Mouse (Mus musculus) forebrain, embryonic 14.5 days (tissue): ENCODE results near the gene Dner. TPM values are rescaled to one million over a fixed set of nuclear protein-coding genes. Genes with fewer than 3 reads are reported as not detected.

ENCODE experiments used
- ATAC-seq: fragments of 200-750 bp; cut with Nextera tagmentation; 2 replicates; pipeline ENCODE4 v1.8.0; 2017; ENCODE audit warnings: mild to moderate bottlenecking, moderate library complexity
- DNase-seq: peaks from one replicate; pipeline ENCODE4 v3.0.0-alpha.2; 2015; ENCODE audit warnings: low spot score
- H3K27ac ChIP-seq: fragments of 300-500 bp; sonication (generic); 2 replicates; pipeline ENCODE4 v1.5.1; 2014; ENCODE audit warnings: low read depth, mild to moderate bottlenecking, control low read depth, low read length, moderate library complexity
- H3K27me3 ChIP-seq: fragments of 300-500 bp; sonication (generic); replicated peaks from 2 replicates; pipeline ENCODE4 v1.6.1; 2014; ENCODE audit warnings: low read length, control low read depth, mixed read lengths; ENCODE audit not compliant: control insufficient read depth, insufficient read depth
- H3K36me3 ChIP-seq: fragments of 300-500 bp; sonication (generic); 2 replicates; pipeline ENCODE4 v1.6.1; 2014; ENCODE audit warnings: low read length, control low read depth; ENCODE audit not compliant: control insufficient read depth, insufficient read depth
- H3K4me1 ChIP-seq: fragments of 300-500 bp; sonication (generic); 2 replicates; pipeline ENCODE4 v1.6.1; 2014; ENCODE audit warnings: antibody characterized with exemption, low read length, control low read depth; ENCODE audit not compliant: control insufficient read depth, insufficient read depth
- H3K4me2 ChIP-seq: fragments of 300-500 bp; sonication (generic); 2 replicates; pipeline ENCODE4 v1.6.1; 2014; ENCODE audit warnings: mild to moderate bottlenecking, control low read depth, low read length
- H3K4me3 ChIP-seq: fragments of 300-500 bp; sonication (generic); 2 replicates; pipeline ENCODE4 v1.5.1; 2014; ENCODE audit warnings: low read depth, low read length, control low read depth
- H3K9ac ChIP-seq: fragments of 300-500 bp; sonication (generic); 2 replicates; pipeline ENCODE4 v1.6.1; 2014; ENCODE audit warnings: mild to moderate bottlenecking, low read length, control low read depth, moderate library complexity
- H3K9me3 ChIP-seq: fragments of 300-500 bp; sonication (generic); replicated peaks from 2 replicates; pipeline ENCODE4 v1.6.1; 2016; ENCODE audit warnings: low read length, control low read depth, mixed read lengths; ENCODE audit not compliant: control insufficient read depth
- WGBS: fragments of 180-500 bp; shearing (Covaris S2); extraction: QIAGEN DNeasy Blood & Tissue Kit; methylation state at CpG from one replicate; pipeline ENCODE4 v1.1.7; 2014; 5-methylcytosine and 5-hydroxymethylcytosine counted together
- polyA plus RNA-seq: library from polyadenylated mRNA; unstranded; fragments of >200 nt; fragmentation: Nextera tagmentation; extraction: Ambion mirVana; gene quantifications from 2 replicates; pipeline ENCODE4 v1.2.1, GENCODE M21; 2014

Gene Dner
- polyA plus RNA-seq, 1 experiment from 2014 or later, result 103 TPM

GRCm38 (mm10) chr1:84366553-84366952, 329.5 kb downstream of the Dner start:
- H3K4me2 ChIP-seq, result no peak overlapping the region
- H3K36me3 ChIP-seq, result no peaks in the 10 kb centered on the region
- H3K9me3 ChIP-seq, result no peaks in the 10 kb centered on the region
- ATAC-seq (no peak), DNase-seq (no peak)
- no peak overlapping the region for H3K27ac ChIP-seq
- H3K4me3 ChIP-seq, result no peak overlapping the region
- 89% methylated on average over 3 of the region's 3 CpGs for WGBS
- H3K27me3 ChIP-seq, result no peaks in the 10 kb centered on the region
- H3K4me1 ChIP-seq, result no peaks in the 10 kb centered on the region
- H3K9ac ChIP-seq, result no peak overlapping the region

DNA sequence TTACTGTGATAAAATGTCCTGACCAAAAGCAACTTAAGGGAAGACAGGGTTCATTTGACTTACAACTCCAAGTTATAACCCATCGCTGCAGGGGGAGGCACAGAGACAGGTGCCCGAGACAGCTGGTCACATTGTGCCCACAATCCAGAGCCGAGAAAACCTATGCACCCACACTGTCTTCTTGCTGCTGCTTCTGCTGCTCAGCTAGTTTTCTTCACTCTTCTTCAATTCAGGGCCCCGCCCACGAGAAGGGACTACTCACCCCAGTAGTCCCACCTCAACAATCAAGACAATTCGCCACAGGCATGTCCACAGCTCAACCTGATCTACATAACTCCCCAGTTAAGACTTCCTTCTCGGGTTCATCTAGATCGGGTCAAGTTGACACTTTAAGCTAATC, 332.1 kb downstream of the Dner start, which contains the start of gene Pid1:
Gene Pid1 (minus strand): TSS at position 214 of the 400 bp plus-strand sequence.
- Histone ChIP-seq H3K4me2 (no peak within 1 kb of the TSS), H3K27me3 (no peaks in the 10 kb centered on the region), H3K4me1 (no peaks in the 10 kb centered on the region), H3K9me3 (no peaks in the 10 kb centered on the region), H3K9ac (no peak within 1 kb of the TSS), H3K4me3 (no peak within 1 kb of the TSS), H3K36me3 (no peaks in the 10 kb centered on the region), H3K27ac (no peak within 1 kb of the TSS)
- ATAC-seq (no peak), DNase-seq (no peak)
- WGBS, result 89% methylated on average over 8 of the region's 8 CpGs

DNA sequence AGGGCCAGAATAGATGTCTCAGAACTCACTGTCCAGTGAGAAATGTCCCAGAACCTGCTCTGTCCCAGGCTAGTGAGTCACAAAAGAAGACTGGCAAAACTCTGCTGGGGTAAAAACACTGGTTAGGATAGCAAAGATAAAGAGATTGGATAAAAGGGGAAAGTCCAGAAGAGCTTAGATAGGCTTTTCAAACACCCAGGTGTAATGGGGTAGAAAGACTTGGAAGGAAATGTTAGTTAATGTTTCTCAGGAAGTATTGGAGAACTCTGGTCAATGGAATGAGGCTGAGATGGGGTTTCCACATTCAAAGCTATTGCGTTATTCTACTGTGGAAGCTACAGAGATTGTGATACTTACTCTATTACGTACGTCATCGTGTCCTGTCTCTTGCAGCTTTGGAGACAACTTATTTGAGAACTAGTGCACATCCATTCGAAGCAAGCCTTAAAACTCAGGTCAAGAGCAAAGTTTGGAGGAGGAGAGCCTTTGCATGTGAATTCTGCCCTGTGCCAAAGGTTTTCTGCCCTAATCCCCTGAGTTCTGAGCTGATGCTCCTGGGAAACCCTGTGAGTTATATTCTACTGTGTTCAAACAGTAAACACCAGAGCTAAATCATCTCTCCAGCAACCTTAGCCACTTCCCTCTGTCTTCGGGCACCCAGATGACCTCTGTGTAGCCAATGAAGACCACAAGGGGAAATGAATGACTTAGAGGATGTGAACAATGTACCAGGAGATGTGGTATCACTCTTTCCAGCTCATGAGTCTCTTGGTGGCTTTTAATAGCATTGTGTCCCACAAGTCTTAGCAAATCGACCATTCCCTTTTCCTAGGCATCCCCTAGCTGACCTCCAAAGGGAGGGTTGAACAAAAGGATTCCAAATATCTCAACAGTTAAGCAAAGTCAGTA, 333.1 kb downstream of the Dner start:
- WGBS, result 86% methylated on average over 7 of the region's 7 CpGs
- H3K27me3 ChIP-seq, result no peaks in the 10 kb centered on the region
- no peak overlapping the region for H3K9ac ChIP-seq
- H3K4me2 ChIP-seq, result no peak overlapping the region
- H3K9me3 ChIP-seq, result no peaks in the 10 kb centered on the region
- DNase-seq (no peak), ATAC-seq (no peak)
- no peaks in the 10 kb centered on the region for H3K36me3 ChIP-seq
- no peaks in the 10 kb centered on the region for H3K4me1 ChIP-seq
- H3K4me3 ChIP-seq, result no peak overlapping the region
- no peak overlapping the region for H3K27ac ChIP-seq

- no peaks in the 10 kb centered on the region for H3K9me3 ChIP-seq
- H3K4me3 ChIP-seq, result no peak overlapping the region
- no peak overlapping the region for H3K4me2 ChIP-seq
- H3K27ac ChIP-seq, result no peak overlapping the region
- H3K36me3 ChIP-seq, result no peaks in the 10 kb centered on the region
- no peak overlapping the region for H3K9ac ChIP-seq
- WGBS, result 85% methylated on average over 1 of the region's 1 CpGs
- ATAC-seq (no peak), DNase-seq (no peak)
- H3K4me1 ChIP-seq, result no peaks in the 10 kb centered on the region
- no peaks in the 10 kb centered on the region for H3K27me3 ChIP-seq
Observed at GRCm38 (mm10) chr1:84362209-84362608, 333.8 kb downstream of the Dner start.

DNA sequence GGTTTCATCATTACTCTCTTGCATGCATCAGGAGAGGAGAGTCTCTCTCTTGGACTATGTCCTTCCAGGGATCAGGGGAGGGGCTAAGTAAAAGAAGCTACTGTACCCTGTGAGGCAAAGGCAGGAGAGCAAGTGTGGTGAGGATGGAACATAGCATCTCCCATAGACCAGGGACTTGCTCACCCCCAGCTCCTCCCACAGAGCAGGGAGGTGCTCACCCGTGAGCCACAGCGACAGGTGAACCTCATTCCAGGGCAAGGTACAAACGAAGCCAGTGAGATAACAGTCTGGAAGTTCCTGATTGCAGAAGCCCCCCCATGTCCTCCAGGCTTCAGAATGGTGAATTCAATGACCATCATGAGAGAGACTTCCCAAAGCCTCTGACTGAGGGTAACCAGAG, 334.6 kb downstream of the Dner start:
- 91% methylated on average over 3 of the region's 3 CpGs for WGBS
- Histone ChIP-seq H3K9ac (no peak overlapping the region), H3K27me3 (no peaks in the 10 kb centered on the region), H3K36me3 (no peaks in the 10 kb centered on the region), H3K27ac (no peak overlapping the region), H3K4me3 (no peak overlapping the region), H3K4me1 (no peaks in the 10 kb centered on the region), H3K4me2 (no peak overlapping the region), H3K9me3 (no peaks in the 10 kb centered on the region)
- no peak for DNase-seq
- ATAC-seq, result no peak

GRCm38 (mm10) chr1:84359611-84360500, 336.2 kb downstream of the Dner start:
- H3K9me3 ChIP-seq, result no peaks in the 10 kb centered on the region
- H3K4me3 ChIP-seq, result no peak overlapping the region
- no peaks in the 10 kb centered on the region for H3K4me1 ChIP-seq
- no peaks in the 10 kb centered on the region for H3K27me3 ChIP-seq
- no peak for DNase-seq
- 82% methylated on average over 6 of the region's 6 CpGs for WGBS
- no peak overlapping the region for H3K4me2 ChIP-seq
- no peak for ATAC-seq
- H3K9ac ChIP-seq, result no peak overlapping the region
- H3K27ac ChIP-seq, result no peak overlapping the region
- H3K36me3 ChIP-seq, result no peaks in the 10 kb centered on the region

DNA sequence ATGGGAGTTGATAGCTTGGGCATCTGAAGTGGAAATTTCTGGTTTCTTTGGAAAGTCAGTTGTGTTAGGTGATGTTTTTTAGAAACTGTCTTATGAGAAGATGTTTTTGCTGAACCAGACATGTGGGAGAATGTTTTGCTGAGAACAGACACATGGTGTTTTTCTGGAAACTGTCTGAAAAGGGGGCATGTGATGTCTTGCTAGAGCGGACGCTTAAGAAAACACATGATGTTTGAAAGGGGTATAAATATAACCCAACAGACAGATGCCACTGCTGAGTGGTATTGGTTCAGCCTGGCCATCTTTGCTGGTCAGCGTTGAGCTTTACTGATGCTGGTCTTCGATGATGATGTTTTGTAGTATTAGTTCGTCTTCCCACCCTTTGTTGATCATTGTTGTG, 338.8 kb downstream of the Dner start:
- WGBS, result 91% methylated on average over 5 of the region's 5 CpGs
- DNase-seq, result no peak
- no peaks in the 10 kb centered on the region for H3K9me3 ChIP-seq
- H3K27ac ChIP-seq, result no peak overlapping the region
- H3K9ac ChIP-seq, result no peak overlapping the region
- no peaks in the 10 kb centered on the region for H3K36me3 ChIP-seq
- no peak overlapping the region for H3K4me3 ChIP-seq
- no peaks in the 10 kb centered on the region for H3K27me3 ChIP-seq
- no peak overlapping the region for H3K4me2 ChIP-seq
- no peak for ATAC-seq
- H3K4me1 ChIP-seq, result no peaks in the 10 kb centered on the region

DNA sequence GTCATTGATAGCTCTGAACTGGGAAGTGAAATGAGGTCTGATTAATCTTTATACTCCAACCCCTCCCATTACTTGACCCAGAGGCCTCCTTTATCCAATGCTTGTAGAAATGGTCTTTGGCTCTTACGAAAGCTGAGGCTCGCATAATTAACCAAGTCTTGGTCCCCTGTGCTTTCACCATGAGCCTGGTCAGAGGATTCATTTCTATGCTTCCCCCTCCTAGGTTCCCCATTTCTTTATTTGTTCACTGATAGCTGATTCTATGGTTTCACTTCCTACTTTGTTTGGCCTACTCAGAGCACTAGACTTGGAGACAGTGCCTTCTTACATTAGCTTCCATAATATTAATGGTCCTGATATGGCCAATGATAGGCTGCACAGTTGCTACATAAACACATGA, 345.8 kb downstream of the Dner start:
- H3K9ac ChIP-seq, result no peak overlapping the region

More for the DNA sequence above, 345.8 kb downstream of the Dner start:
- no peak for ATAC-seq
- Histone ChIP-seq H3K27ac (no peak overlapping the region), H3K4me2 (no peak overlapping the region), H3K36me3 (no peaks in the 10 kb centered on the region), H3K27me3 (no peaks in the 10 kb centered on the region), H3K4me3 (no peak overlapping the region), H3K9me3 (no peaks in the 10 kb centered on the region), H3K4me1 (no peaks in the 10 kb centered on the region)
- WGBS, result 91% methylated on average over 2 of the region's 2 CpGs
- no peak for DNase-seq
